Mouse (Mus musculus) liver, adult (tissue): ENCODE measurements around the gene Crlf1.

ENCODE experiments used
- GATA4 ChIP-seq: IDR thresholded peaks from 2 replicates; pipeline ENCODE4 v1.6.1; 2014; ENCODE audit warnings: mild to moderate bottlenecking, low read length; ENCODE audit not compliant: insufficient replicate concordance

Gene Crlf1

GRCm38 (mm10) chr8:70522592-70523403, 29.8 kb downstream of the Crlf1 start:
- peak; percentile 94 for TF ChIP-seq GATA4

- TF ChIP-seq GATA4 = no peak
These were observed 34.2 kb downstream of the Crlf1 start for GRCm38 (mm10) chr8:70527111-70527511.

GRCm38 (mm10) chr8:70527512-70528181, 34.7 kb downstream of the Crlf1 start, which contains the start of the genes Fkbp8 and Kxd1:
Gene Fkbp8 (plus strand): TSS chr8:70527724.
Gene Kxd1 (minus strand): TSS chr8:70527956.
- peak; percentile 17; the same call in 1 of the 2 replicates for TF ChIP-seq GATA4

- TF ChIP-seq GATA4 = no peak
These were observed 35.3 kb downstream of the Crlf1 start for GRCm38 (mm10) chr8:70528182-70528797.

GRCm38 (mm10) chr8:70529299-70529698, 36.3 kb downstream of the Crlf1 start:
- no peak for TF ChIP-seq GATA4

GRCm38 (mm10) chr8:70529741-70530161, 36.8 kb downstream of the Crlf1 start:
- no peak for TF ChIP-seq GATA4

- no peak for TF ChIP-seq GATA4
These were observed 37.4 kb downstream of the Crlf1 start for GRCm38 (mm10) chr8:70530314-70530713.

- no peak for TF ChIP-seq GATA4
These were observed 41.3 kb downstream of the Crlf1 start for GRCm38 (mm10) chr8:70534281-70534680.

GRCm38 (mm10) chr8:70535221-70535620, 42.3 kb downstream of the Crlf1 start:
- TF ChIP-seq GATA4 = no peak

- TF ChIP-seq GATA4 = no peak
These were observed 42.7 kb downstream of the Crlf1 start for GRCm38 (mm10) chr8:70535701-70536100.

- TF ChIP-seq GATA4 = peak; percentile 74
These were observed 45.1 kb downstream of the Crlf1 start for GRCm38 (mm10) chr8:70538024-70538579.

GRCm38 (mm10) chr8:70538633-70539076, 45.7 kb downstream of the Crlf1 start:
- no peak for TF ChIP-seq GATA4

GRCm38 (mm10) chr8:70539077-70539813, 46.3 kb downstream of the Crlf1 start, which contains the start of gene Ell:
Gene Ell (plus strand): TSS chr8:70539457.
- TF ChIP-seq GATA4 = no peak

GRCm38 (mm10) chr8:70540013-70540506, 47.1 kb downstream of the Crlf1 start:
- no peak for TF ChIP-seq GATA4

GRCm38 (mm10) chr8:70540507-70541071, 47.6 kb downstream of the Crlf1 start:
- TF ChIP-seq GATA4 = no peak

GRCm38 (mm10) chr8:70541081-70541480, 48.1 kb downstream of the Crlf1 start:
- TF ChIP-seq GATA4 = no peak
